Mouse (Mus musculus) hindbrain, postnatal 0 days (tissue): ENCODE measurements around the gene Znhit6. TPM values are rescaled to one million over a fixed set of nuclear protein-coding genes. Genes with fewer than 3 reads are reported as not detected.
A peak's percentile ranks its signal among the peaks of the same experiment; 100 is the strongest.

Experiments used
- ATAC-seq: fragments of 200-750 bp; cut with Nextera tagmentation; 2 replicates; pipeline ENCODE4 v1.8.0; 2017; ENCODE audit warnings: mild to moderate bottlenecking, moderate TSS enrichment, moderate library complexity
- DNase-seq: peaks from one replicate; pipeline ENCODE4 v3.0.0-alpha.2; 2015; ENCODE audit warnings: low spot score
- H3K27ac ChIP-seq: fragments of 300-500 bp; sonication (generic); 2 replicates; pipeline ENCODE4 v1.5.1; 2014; ENCODE audit warnings: mild to moderate bottlenecking
- H3K27me3 ChIP-seq: fragments of 300-500 bp; sonication (generic); 2 replicates; pipeline ENCODE4 v1.6.1; 2014; ENCODE audit warnings: low read length, mixed read lengths; ENCODE audit not compliant: insufficient read depth
- H3K36me3 ChIP-seq: fragments of 300-500 bp; sonication (generic); 2 replicates; pipeline ENCODE4 v1.6.1; 2014; ENCODE audit warnings: low read length, mixed read lengths; ENCODE audit not compliant: insufficient read depth
- H3K4me1 ChIP-seq: fragments of 300-500 bp; sonication (generic); 2 replicates; pipeline ENCODE4 v1.6.1; 2014; ENCODE audit warnings: antibody characterized with exemption, low read length, mixed read lengths; ENCODE audit not compliant: insufficient read depth
- H3K4me2 ChIP-seq: fragments of 300-500 bp; sonication (generic); 2 replicates; pipeline ENCODE4 v1.6.1; 2014; ENCODE audit warnings: low read depth, mild to moderate bottlenecking, low read length, moderate library complexity, mixed read lengths
- H3K4me3 ChIP-seq: fragments of 300-500 bp; sonication (generic); 2 replicates; pipeline ENCODE4 v1.5.1; 2014; ENCODE audit warnings: low read length
- H3K9ac ChIP-seq: fragments of 300-500 bp; sonication (generic); replicated peaks from 2 replicates; pipeline ENCODE4 v1.6.1; 2014; ENCODE audit warnings: mild to moderate bottlenecking, low read length, moderate library complexity, mixed read lengths
- H3K9me3 ChIP-seq: fragments of 300-500 bp; sonication (generic); 2 replicates; pipeline ENCODE4 v1.6.1; 2016; ENCODE audit warnings: low read length, mixed read lengths
- CTCF ChIP-seq: IDR thresholded peaks from 2 replicates; pipeline ENCODE4 v1.5.1; 2016; ENCODE audit warnings: antibody characterized with exemption, control low read depth, low read depth
- WGBS: fragments of 180-500 bp; shearing (Covaris S2); extraction: QIAGEN DNeasy Blood & Tissue Kit; methylation state at CpG from one replicate; pipeline ENCODE4 v1.1.7; 2014; 5-methylcytosine and 5-hydroxymethylcytosine counted together
- polyA plus RNA-seq: library from polyadenylated mRNA; unstranded; fragments of >200 nt; fragmentation: Nextera tagmentation; extraction: Ambion mirVana; gene quantifications from 2 replicates; pipeline ENCODE4 v1.2.1, GENCODE M21; 2015
- total RNA-seq: library from RNA; depleted of rRNA; stranded (reverse); fragments of >200 nt; gene quantifications from 2 replicates; pipeline ENCODE4 v1.2.3, GENCODE M21; 2014; rRNA removed

The Znhit6 gene
- total RNA-seq: 5.8 and 9.3 TPM in 2 replicates
- polyA plus RNA-seq: 34.9 and 36.9 TPM in 2 replicates

DNA sequence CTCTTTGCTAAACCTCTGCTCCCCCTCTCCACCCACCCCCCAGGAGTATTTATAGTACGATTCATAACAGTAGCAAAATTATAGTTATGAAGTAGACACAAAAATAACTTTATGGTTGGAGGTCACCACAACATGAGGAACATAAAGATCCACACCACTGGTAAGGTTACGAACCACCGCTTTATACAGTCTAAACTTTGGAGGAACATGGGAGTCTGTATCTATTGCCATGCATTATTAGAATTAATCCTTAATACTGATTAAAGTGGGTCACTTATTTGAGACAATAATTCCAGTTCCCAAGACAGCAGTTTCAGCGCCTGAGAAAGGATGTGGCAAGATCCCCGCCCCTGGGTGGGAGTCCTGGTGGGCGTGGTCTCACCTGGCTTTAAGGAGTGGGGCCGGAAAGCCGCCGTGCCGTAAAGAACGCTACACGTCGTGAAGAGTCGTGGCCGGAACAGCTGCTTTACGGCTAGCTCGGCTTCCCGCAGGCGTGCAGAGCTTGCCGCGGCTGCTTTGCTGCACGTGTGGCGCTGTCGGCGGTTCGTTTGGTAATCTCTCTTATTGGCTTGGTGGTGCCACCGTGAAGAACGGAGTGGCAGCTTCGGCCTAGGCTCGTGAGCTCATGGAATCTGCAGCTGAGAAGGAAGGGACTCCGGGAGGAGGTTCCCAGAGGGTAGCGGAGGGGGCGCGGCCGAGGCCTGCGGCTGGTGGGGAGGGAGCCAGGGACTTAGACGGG is at the start of gene Znhit6:
Znhit6 (plus strand) TSS at position 463 of the 739 bp plus-strand sequence.
- peak; percentile 46 for TF ChIP-seq CTCF
- H3K36me3 ChIP-seq: no peaks in the 10 kb centered on the region; the same call in 1 of the 2 replicates
- H3K27ac ChIP-seq: peak within 1 kb of the TSS; percentile 76
- H3K4me1 ChIP-seq: peaks cover 6% of the 10 kb centered on the region; the same call in 1 of the 2 replicates
- DNase-seq (peak; percentile 98), ATAC-seq (peak; percentile 94)
- WGBS: 5% methylated on average over 37 of the region's 37 CpGs
- H3K9me3 ChIP-seq: no peaks in the 10 kb centered on the region
- peak within 1 kb of the TSS; percentile 63 for H3K9ac ChIP-seq
- H3K4me3 ChIP-seq: peak within 1 kb of the TSS; percentile 69
- no peaks in the 10 kb centered on the region for H3K27me3 ChIP-seq
- H3K4me2 ChIP-seq: peak within 1 kb of the TSS; percentile 74

DNA sequence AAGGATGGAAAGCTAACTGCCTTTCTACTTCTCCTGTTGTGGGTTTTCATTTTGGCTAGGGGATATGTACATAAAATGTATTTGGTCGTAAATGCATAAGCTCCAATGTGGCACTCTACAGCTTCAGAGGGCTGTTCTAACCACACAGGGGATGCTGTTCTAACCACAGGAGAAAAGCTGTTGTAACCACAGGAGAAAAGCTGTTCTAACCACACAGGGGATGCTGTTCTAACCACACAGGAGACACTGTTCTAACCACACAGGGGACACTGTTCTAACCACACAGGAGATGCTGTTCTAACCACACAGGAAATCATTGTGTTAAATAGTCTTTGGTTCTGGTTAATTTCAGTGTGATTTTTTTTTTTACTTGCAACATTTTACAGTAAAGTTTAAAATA is 38.1 kb upstream of the Znhit6 start:
- no peak overlapping the region for H3K9ac ChIP-seq
- H3K36me3 ChIP-seq: no peaks in the 10 kb centered on the region
- no peak for TF ChIP-seq CTCF
- DNase-seq (no peak), ATAC-seq (no peak)
- WGBS: 93% methylated on average over 1 of the region's 1 CpGs
- no peak overlapping the region for H3K4me3 ChIP-seq
- no peaks in the 10 kb centered on the region for H3K9me3 ChIP-seq
- H3K4me2 ChIP-seq: no peak overlapping the region
- no peak overlapping the region for H3K27ac ChIP-seq
- no peaks in the 10 kb centered on the region for H3K4me1 ChIP-seq
- H3K27me3 ChIP-seq: no peaks in the 10 kb centered on the region

DNA sequence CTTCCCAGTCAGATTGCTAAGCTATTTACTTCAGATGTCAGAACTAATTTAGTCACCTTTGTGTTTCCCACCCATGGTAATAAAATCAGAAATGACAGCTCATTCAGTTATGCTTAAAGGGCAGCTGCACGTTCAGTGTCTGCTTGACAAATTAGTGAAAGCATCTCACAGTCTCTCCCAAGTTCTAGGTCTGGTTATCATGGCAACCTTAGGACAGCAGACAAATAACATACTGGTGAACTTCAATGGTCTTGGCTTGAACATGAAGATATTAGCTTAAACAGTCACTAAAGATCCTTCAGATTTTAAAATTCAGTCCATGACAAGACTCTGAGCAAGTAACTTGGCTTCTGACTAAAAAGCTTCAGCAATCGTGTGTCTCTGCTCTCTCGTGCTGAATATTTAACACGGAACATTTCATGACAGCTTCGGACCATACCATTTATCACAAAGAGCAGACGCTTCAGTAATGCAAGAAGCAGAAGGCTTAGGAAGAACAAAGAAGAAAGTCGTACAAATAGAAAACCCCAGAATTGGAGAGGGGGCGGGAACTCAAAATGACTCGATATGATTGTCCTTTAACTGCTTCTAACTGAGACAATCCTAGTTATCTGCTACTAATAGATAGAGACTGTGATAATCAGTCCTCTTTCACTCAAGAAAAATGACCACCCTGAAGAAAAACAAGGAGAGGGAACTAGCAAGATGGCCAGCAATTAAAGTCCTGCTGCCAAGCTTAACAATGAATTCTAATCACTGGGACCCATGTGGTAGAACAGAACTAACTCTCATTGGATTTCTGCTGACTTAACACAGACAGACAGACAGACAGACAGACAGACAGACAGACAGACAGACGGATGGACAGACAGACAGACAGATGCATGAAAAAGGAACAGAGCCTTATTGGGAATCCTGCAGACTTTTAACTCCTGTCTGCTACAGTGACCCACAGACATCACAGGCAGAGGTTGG is 27.3 kb upstream of the Znhit6 start:
- no peaks in the 10 kb centered on the region; the same call in 1 of the 2 replicates for H3K4me1 ChIP-seq
- no peaks in the 10 kb centered on the region for H3K27me3 ChIP-seq
- H3K27ac ChIP-seq: peak overlapping the region; percentile 45; the same call in 1 of the 2 replicates
- H3K4me2 ChIP-seq: no peak overlapping the region
- DNase-seq (peak; percentile 20), ATAC-seq (peak; percentile 56; the same call in 1 of the 2 replicates)
- H3K4me3 ChIP-seq: no peak overlapping the region
- H3K36me3 ChIP-seq: no peaks in the 10 kb centered on the region
- no peak for TF ChIP-seq CTCF
- H3K9me3 ChIP-seq: no peaks in the 10 kb centered on the region
- 60% methylated on average over 10 of the region's 10 CpGs for WGBS
- H3K9ac ChIP-seq: no peak overlapping the region

DNA sequence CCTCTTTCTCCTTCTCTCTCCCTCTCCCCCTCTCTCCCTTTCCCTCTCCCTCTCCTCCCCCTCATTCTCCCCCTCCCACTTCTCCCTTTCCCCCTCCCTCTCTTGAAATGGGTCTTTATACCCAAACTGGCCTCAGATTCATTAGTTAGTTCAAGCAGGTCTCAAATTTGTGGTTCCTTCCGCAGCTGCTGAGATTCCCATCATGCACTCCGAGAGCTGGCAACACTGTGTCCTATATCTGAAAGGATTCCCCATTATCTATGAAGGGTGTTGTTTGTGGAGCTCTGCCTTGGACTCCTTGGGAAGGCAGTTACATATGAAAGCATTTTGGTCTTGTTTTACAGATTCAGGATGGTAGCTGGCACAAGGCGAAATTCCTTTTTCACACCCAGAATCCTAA is 25.8 kb upstream of the Znhit6 start:
- Histone ChIP-seq H3K27me3 (no peaks in the 10 kb centered on the region), H3K4me1 (no peaks in the 10 kb centered on the region; the same call in 1 of the 2 replicates), H3K9me3 (no peaks in the 10 kb centered on the region), H3K4me2 (no peak overlapping the region), H3K36me3 (no peaks in the 10 kb centered on the region), H3K9ac (no peak overlapping the region), H3K27ac (0 out of 2 replicates have a peak overlapping the region, but pooled peaks have one; percentile 48), H3K4me3 (no peak overlapping the region)
- 59% methylated on average over 3 of the region's 3 CpGs for WGBS
- TF ChIP-seq CTCF: no peak
- ATAC-seq: no peak
- peak; percentile 32 for DNase-seq

DNA sequence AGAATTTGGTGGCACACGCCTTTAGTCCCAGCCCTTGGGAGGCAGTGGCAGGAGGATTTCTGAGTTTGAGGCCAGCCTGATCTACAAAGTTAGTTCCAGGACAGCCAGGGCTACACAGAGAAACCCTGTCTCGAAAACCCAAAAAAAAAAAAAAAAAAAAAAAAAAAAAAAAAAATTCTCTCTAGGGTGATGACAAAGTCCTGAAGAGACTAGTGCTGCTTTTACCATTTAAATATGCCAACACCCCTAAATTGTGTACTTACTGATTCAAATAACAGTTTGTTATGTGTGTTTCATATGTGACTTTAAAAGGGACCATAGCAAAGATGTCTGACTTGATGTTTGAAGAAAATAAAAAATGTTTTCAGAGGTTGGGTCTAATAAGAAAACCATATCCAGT is 21.6 kb upstream of the Znhit6 start:
- Histone ChIP-seq H3K9ac (no peak overlapping the region), H3K4me2 (no peak overlapping the region), H3K9me3 (no peaks in the 10 kb centered on the region), H3K36me3 (no peaks in the 10 kb centered on the region), H3K27me3 (no peaks in the 10 kb centered on the region), H3K27ac (no peak overlapping the region), H3K4me3 (no peak overlapping the region), H3K4me1 (no peaks in the 10 kb centered on the region)
- DNase-seq: no peak
- ATAC-seq: no peak
- 83% methylated on average over 2 of the region's 2 CpGs for WGBS
- TF ChIP-seq CTCF: no peak

DNA sequence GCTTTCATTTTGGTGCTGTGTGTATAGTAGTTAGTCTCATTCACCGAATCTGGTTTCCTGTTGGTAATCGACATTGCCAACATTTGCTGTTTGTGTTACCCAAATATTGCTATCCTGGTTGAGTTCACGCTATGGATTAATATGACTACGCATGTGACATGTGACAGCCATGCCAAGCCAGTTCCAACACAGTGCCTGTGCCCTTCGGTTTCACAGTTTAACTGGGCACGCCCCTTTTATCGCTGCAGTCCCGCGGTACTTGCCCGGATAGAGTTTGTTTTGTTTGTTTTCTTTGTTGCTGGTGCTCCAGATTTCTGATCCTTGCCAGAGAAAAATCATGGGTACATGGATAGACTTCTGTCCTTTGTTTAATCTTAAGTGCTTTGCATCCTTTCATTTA is 19.8 kb upstream of the Znhit6 start:
- ATAC-seq (no peak), DNase-seq (no peak)
- Histone ChIP-seq H3K4me1 (no peaks in the 10 kb centered on the region), H3K27me3 (no peaks in the 10 kb centered on the region), H3K9ac (no peak overlapping the region), H3K4me3 (no peak overlapping the region), H3K9me3 (no peaks in the 10 kb centered on the region), H3K27ac (no peak overlapping the region), H3K4me2 (no peak overlapping the region), H3K36me3 (no peaks in the 10 kb centered on the region)
- no peak for TF ChIP-seq CTCF
- WGBS: 92% methylated on average over 10 of the region's 10 CpGs
